Mouse (Mus musculus) ES-Bruce4 (cell line): Measurements from ENCODE around the gene Ppp1r12a. TPM values are rescaled to one million over a fixed set of nuclear protein-coding genes. Genes with fewer than 3 reads are reported as not detected.

Experiments
- H3K27ac ChIP-seq: 2 replicates; pipeline ENCODE4 v1.5.1; 2012; ENCODE audit warnings: low read length, inconsistent platforms; ENCODE audit not compliant: insufficient read depth
- H3K27me3 ChIP-seq: 2 replicates; pipeline ENCODE4 v1.6.1; 2012; ENCODE audit warnings: mild to moderate bottlenecking, low read length, inconsistent platforms; ENCODE audit not compliant: control insufficient read depth, poor library complexity, insufficient read depth, severe bottlenecking
- H3K36me3 ChIP-seq: 2 replicates; pipeline ENCODE4 v1.6.1; 2012; ENCODE audit warnings: inconsistent platforms, mild to moderate bottlenecking, low read length, moderate library complexity; ENCODE audit not compliant: control insufficient read depth, poor library complexity, insufficient read depth, severe bottlenecking
- H3K4me1 ChIP-seq: one replicate; pipeline ENCODE4 v1.8.1; 2011; ENCODE audit warnings: low read length; ENCODE audit not compliant: control insufficient read depth, insufficient read depth
- H3K4me3 ChIP-seq: 2 replicates; pipeline ENCODE4 v1.5.1; 2011; ENCODE audit warnings: low read depth, mild to moderate bottlenecking, low read length
- H3K9ac ChIP-seq: 2 replicates; pipeline ENCODE4 v1.6.1; 2012; ENCODE audit warnings: low read depth, mild to moderate bottlenecking, inconsistent platforms; ENCODE audit not compliant: poor library complexity, severe bottlenecking
- H3K9me3 ChIP-seq: replicated peaks from 2 replicates; pipeline ENCODE4 v1.6.1; 2012; ENCODE audit warnings: mild to moderate bottlenecking, low read length, inconsistent platforms; ENCODE audit not compliant: control insufficient read depth, poor library complexity, insufficient read depth, severe bottlenecking
- CTCF ChIP-seq: IDR thresholded peaks from one replicate; pipeline ENCODE4 v1.8.1; 2011; ENCODE audit warnings: low read depth, low read length
- EP300 ChIP-seq: IDR thresholded peaks from 2 replicates; pipeline ENCODE4 v1.6.1; 2011; ENCODE audit warnings: low read depth, low read length; ENCODE audit not compliant: insufficient read depth
- POLR2A ChIP-seq: IDR thresholded peaks from one replicate; pipeline ENCODE4 v1.8.1; 2011; ENCODE audit warnings: low read length; ENCODE audit not compliant: insufficient read depth
- polyA plus RNA-seq: library from polyadenylated mRNA; stranded (reverse); fragments of >200 nt; gene quantifications from 2 replicates; pipeline ENCODE4 v1.2.4, GENCODE M21; 2011; ENCODE audit warnings: low read depth; ENCODE audit not compliant: missing spikeins, insufficient read depth, insufficient read length

Gene Ppp1r12a
- polyA plus RNA-seq, 1 experiment, result 170 TPM

- Histone ChIP-seq H3K4me1 (no peaks in the 10 kb centered on the region), H3K4me3 (no peak overlapping the region), H3K27me3 (no peaks in the 10 kb centered on the region), H3K27ac (no peak overlapping the region), H3K36me3 (no peaks in the 10 kb centered on the region), H3K9ac (no peak overlapping the region), H3K9me3 (no peaks in the 10 kb centered on the region)
- TF ChIP-seq EP300, result no peak
These were observed 28.0 kb downstream of the Ppp1r12a start for GRCm38 (mm10) chr10:108189986-108190385.

- Histone ChIP-seq H3K27me3 (no peaks in the 10 kb centered on the region), H3K9me3 (no peaks in the 10 kb centered on the region), H3K9ac (no peak overlapping the region), H3K4me1 (no peaks in the 10 kb centered on the region), H3K4me3 (no peak overlapping the region), H3K36me3 (no peaks in the 10 kb centered on the region), H3K27ac (no peak overlapping the region)
- TF ChIP-seq EP300, result no peak
- no peak for TF ChIP-seq CTCF
- no peak for TF ChIP-seq POLR2A
These were observed 28.6 kb downstream of the Ppp1r12a start for GRCm38 (mm10) chr10:108190626-108191025.

- TF ChIP-seq CTCF (no peak), EP300 (no peak), POLR2A (no peak)
- no peak overlapping the region for H3K27ac ChIP-seq
- no peaks in the 10 kb centered on the region for H3K4me1 ChIP-seq
- H3K36me3 ChIP-seq, result no peaks in the 10 kb centered on the region
- H3K27me3 ChIP-seq, result no peaks in the 10 kb centered on the region
- H3K9me3 ChIP-seq, result no peaks in the 10 kb centered on the region
- no peak overlapping the region for H3K4me3 ChIP-seq
- H3K9ac ChIP-seq, result no peak overlapping the region
These were observed 29.4 kb downstream of the Ppp1r12a start for GRCm38 (mm10) chr10:108191381-108191787.

DNA sequence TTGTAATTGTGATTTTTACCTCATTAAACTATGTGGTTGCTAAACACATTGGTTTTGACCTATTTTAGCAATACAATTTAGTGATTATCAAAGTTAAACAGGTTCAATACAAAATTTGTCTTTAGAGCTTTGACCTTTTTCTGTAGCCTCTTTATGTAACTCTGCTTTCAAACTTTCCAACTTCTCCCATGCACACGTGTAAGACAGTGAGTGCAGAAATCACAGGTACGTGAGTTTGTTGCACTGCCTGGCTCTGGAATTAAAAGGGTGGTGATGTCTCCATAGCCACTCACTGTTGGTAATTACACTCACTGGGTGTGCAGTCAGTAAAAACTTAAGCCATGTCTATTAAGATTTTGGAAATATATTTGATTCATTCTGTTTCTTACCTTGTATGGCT, 30.3 kb downstream of the Ppp1r12a start:
- H3K4me3 ChIP-seq, result no peak overlapping the region
- TF ChIP-seq CTCF (no peak), EP300 (no peak), POLR2A (no peak)
- H3K9me3 ChIP-seq, result no peaks in the 10 kb centered on the region
- no peaks in the 10 kb centered on the region for H3K36me3 ChIP-seq
- no peaks in the 10 kb centered on the region for H3K4me1 ChIP-seq
- H3K27me3 ChIP-seq, result no peaks in the 10 kb centered on the region
- H3K9ac ChIP-seq, result no peak overlapping the region
- no peak overlapping the region for H3K27ac ChIP-seq

- H3K9ac ChIP-seq, result no peak overlapping the region
- H3K27me3 ChIP-seq, result no peaks in the 10 kb centered on the region
- no peak for TF ChIP-seq CTCF
- H3K9me3 ChIP-seq, result no peaks in the 10 kb centered on the region
- H3K36me3 ChIP-seq, result no peaks in the 10 kb centered on the region
- H3K4me1 ChIP-seq, result no peaks in the 10 kb centered on the region
- H3K27ac ChIP-seq, result no peak overlapping the region
- H3K4me3 ChIP-seq, result no peak overlapping the region
These were observed 34.1 kb downstream of the Ppp1r12a start for GRCm38 (mm10) chr10:108196124-108196523.

- no peaks in the 10 kb centered on the region for H3K27me3 ChIP-seq
- no peaks in the 10 kb centered on the region for H3K4me1 ChIP-seq
- H3K9me3 ChIP-seq, result no peaks in the 10 kb centered on the region
- no peak overlapping the region for H3K4me3 ChIP-seq
- H3K36me3 ChIP-seq, result no peaks in the 10 kb centered on the region
- no peak overlapping the region for H3K9ac ChIP-seq
- TF ChIP-seq CTCF, result no peak
- TF ChIP-seq POLR2A, result no peak
- no peak overlapping the region for H3K27ac ChIP-seq
These were observed 35.5 kb downstream of the Ppp1r12a start for GRCm38 (mm10) chr10:108197498-108197897.

GRCm38 (mm10) chr10:108198945-108199344, 37.0 kb downstream of the Ppp1r12a start:
- no peak for TF ChIP-seq EP300
- no peak for TF ChIP-seq POLR2A
- TF ChIP-seq CTCF, result no peak
- no peaks in the 10 kb centered on the region for H3K27me3 ChIP-seq
- no peak overlapping the region for H3K27ac ChIP-seq
- no peak overlapping the region for H3K4me3 ChIP-seq
- no peaks in the 10 kb centered on the region for H3K4me1 ChIP-seq
- no peaks in the 10 kb centered on the region for H3K9me3 ChIP-seq
- no peaks in the 10 kb centered on the region for H3K36me3 ChIP-seq
- H3K9ac ChIP-seq, result no peak overlapping the region
